Mouse (Mus musculus): ENCODE results near the gene Arhgef9. TPM values are rescaled to one million over a fixed set of nuclear protein-coding genes. Genes with fewer than 3 reads are reported as not detected.

Arhgef9 gene
- total RNA-seq, 2 experiments from 2014 or later: 293 to 298 TPM

GRCm38 (mm10) chrX:95012033-95012432 is 184.6 kb downstream of the Arhgef9 start:
- DNase-seq (ENCODE audit: low spot score in 2 of 2): no peak

Other genes with a start within 250 kb of the Arhgef9 start
- under 1 TPM; 0.49 to 0.66 TPM for gene Spin4, start 170.2 kb downstream of the Arhgef9 start, total RNA-seq (2021)
- 1 to 10 TPM; 5.1 to 6.0 TPM for gene Amer1, start 248.0 kb upstream of the Arhgef9 start, total RNA-seq (2021)